Mouse (Mus musculus) limb, embryonic 13.5 days (tissue): ENCODE results near the gene Dact2. TPM values are rescaled to one million over a fixed set of nuclear protein-coding genes. Genes with fewer than 3 reads are reported as not detected.

ENCODE experiments used
- ATAC-seq: fragments of 200-750 bp; cut with Nextera tagmentation; 2 replicates; pipeline ENCODE4 v1.8.0; 2017; ENCODE audit warnings: low read depth, moderate number of reproducible peaks, moderate TSS enrichment; ENCODE audit not compliant: low FRiP score
- H3K27ac ChIP-seq: fragments of 300-500 bp; sonication (generic); 2 replicates; pipeline ENCODE4 v1.5.1; 2015; ENCODE audit warnings: inconsistent platforms, mild to moderate bottlenecking, moderate library complexity
- H3K27me3 ChIP-seq: fragments of 300-500 bp; sonication (generic); 2 replicates; pipeline ENCODE4 v1.6.1; 2015; ENCODE audit warnings: mild to moderate bottlenecking, inconsistent platforms
- H3K36me3 ChIP-seq: fragments of 300-500 bp; sonication (generic); 2 replicates; pipeline ENCODE4 v1.6.1; 2015; ENCODE audit warnings: inconsistent platforms, mild to moderate bottlenecking, moderate library complexity
- H3K4me1 ChIP-seq: fragments of 300-500 bp; sonication (generic); 2 replicates; pipeline ENCODE4 v1.6.1; 2015; ENCODE audit warnings: inconsistent platforms
- H3K4me2 ChIP-seq: fragments of 300-500 bp; sonication (generic); replicated peaks from 2 replicates; pipeline ENCODE4 v1.6.1; 2015; ENCODE audit warnings: inconsistent platforms, mild to moderate bottlenecking, moderate library complexity
- H3K4me3 ChIP-seq: fragments of 300-500 bp; sonication (generic); 2 replicates; pipeline ENCODE4 v1.5.1; 2015; ENCODE audit warnings: moderate library complexity, mild to moderate bottlenecking, inconsistent platforms
- H3K9ac ChIP-seq: fragments of 300-500 bp; sonication (generic); 2 replicates; pipeline ENCODE4 v1.6.1; 2015; ENCODE audit warnings: mild to moderate bottlenecking, inconsistent platforms
- H3K9me3 ChIP-seq: fragments of 300-500 bp; sonication (generic); 2 replicates; pipeline ENCODE4 v1.6.1; 2016; ENCODE audit warnings: inconsistent platforms
- WGBS: fragments of 180-500 bp; shearing (Covaris S2); methylation state at CpG from one replicate; pipeline ENCODE4 v1.1.7; 2015; 5-methylcytosine and 5-hydroxymethylcytosine counted together
- polyA plus RNA-seq: library from polyadenylated mRNA; unstranded; fragments of >200 nt; fragmentation: Nextera tagmentation; extraction: Ambion mirVana; gene quantifications from 2 replicates; pipeline ENCODE4 v1.2.1, GENCODE M21; 2015

Gene Dact2
- polyA plus RNA-seq, 1 experiment from 2014 or later = 1.0 TPM

DNA sequence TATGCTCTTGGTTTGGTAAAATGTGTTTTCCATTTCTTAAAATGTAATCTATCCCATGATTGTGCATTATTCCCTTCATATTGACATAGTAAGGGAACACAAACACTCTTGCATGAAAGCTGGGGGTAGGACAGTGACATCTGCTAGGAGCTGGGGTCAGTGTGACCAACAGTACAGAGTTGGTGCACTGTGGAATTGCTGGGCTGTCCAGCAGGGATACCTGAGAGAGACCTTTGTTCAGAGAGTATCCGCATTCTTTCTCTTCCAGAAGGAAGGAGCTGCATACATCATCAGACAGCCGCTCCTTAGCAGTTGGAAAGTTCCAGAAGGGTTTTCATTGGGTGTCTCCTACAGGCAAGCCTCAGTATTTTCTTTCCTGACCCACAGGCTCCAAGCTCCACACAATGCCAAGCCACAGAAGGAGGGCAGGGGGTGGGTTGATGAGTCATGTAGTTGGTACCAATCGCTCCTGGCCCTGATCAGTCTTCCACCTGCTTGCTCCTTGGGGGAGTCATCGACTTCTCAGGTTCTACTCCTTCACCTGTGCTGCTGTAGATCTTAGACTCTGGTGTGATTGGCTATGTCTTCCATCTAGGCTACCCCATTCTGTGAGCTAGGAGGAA is 19.8 kb downstream of the Dact2 start:
- 0 out of 2 replicates have a peak, but pooled peaks cover under 1% of the 10 kb centered on the region for H3K9me3 ChIP-seq
- H3K9ac ChIP-seq = no peak overlapping the region
- H3K4me3 ChIP-seq = no peak overlapping the region
- H3K4me1 ChIP-seq = peaks cover 22% of the 10 kb centered on the region
- 82% methylated on average over 4 of the region's 4 CpGs for WGBS
- ATAC-seq = no peak
- no peak overlapping the region for H3K4me2 ChIP-seq
- no peak overlapping the region for H3K27ac ChIP-seq
- H3K36me3 ChIP-seq = no peaks in the 10 kb centered on the region
- no peaks in the 10 kb centered on the region for H3K27me3 ChIP-seq

DNA sequence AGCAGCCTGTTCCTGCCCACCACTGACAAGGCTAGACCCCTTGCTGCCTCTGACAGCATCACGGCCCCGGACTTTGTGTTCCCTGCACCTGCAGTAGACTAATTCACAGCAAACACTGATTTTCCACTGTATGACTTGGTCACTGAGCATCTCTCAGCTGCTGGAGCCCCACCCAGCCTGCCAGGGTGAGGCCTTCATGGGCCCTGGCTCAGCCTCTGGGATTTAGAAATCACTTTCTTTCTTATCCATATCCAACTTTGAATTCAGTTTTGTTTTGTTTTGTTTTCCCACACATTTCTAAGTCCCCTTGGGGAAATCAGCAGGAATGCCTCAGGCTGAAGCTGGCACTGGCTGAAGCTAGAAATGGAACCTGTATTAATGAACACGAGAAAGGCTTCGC is 20.4 kb downstream of the Dact2 start:
- ATAC-seq = no peak

DNA sequence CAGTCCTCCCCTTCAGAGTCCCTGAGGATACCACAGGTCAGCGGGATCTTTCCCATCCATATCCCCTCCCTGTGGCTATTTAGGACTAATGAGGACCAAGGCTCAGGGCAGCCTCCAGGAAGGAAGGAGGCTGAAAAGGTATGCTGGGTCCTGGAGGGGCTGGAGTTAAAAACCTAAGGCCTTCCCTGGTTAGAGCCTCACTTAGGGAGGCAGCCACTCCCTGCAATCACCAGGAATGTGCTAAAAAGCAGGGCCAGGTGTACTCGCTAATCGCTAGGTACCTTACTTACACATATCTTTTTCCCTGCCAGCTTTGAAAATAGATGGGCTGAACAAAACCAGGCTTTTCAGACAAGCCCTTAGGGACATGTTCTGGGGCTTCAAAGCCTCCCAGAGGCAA is 21.2 kb downstream of the Dact2 start:
- 52% methylated on average over 3 of the region's 3 CpGs for WGBS
- H3K4me3 ChIP-seq = no peak overlapping the region
- peak overlapping the region; percentile 29; the same call in 1 of the 2 replicates for H3K27ac ChIP-seq
- H3K9ac ChIP-seq = no peak overlapping the region
- no peak overlapping the region for H3K4me2 ChIP-seq
- H3K27me3 ChIP-seq = no peaks in the 10 kb centered on the region
- no peaks in the 10 kb centered on the region for H3K9me3 ChIP-seq
- ATAC-seq = no peak
- no peaks in the 10 kb centered on the region for H3K36me3 ChIP-seq
- H3K4me1 ChIP-seq = peaks cover 25% of the 10 kb centered on the region

More for the DNA sequence above, 20.4 kb downstream of the Dact2 start:
- H3K4me1 ChIP-seq = peaks cover 22% of the 10 kb centered on the region
- H3K9me3 ChIP-seq = no peaks in the 10 kb centered on the region
- no peak overlapping the region for H3K27ac ChIP-seq
- no peak overlapping the region for H3K9ac ChIP-seq
- H3K4me3 ChIP-seq = no peak overlapping the region
- H3K4me2 ChIP-seq = no peak overlapping the region
- no peaks in the 10 kb centered on the region for H3K36me3 ChIP-seq
- WGBS = 47% methylated on average over 4 of the region's 4 CpGs
- no peaks in the 10 kb centered on the region for H3K27me3 ChIP-seq

DNA sequence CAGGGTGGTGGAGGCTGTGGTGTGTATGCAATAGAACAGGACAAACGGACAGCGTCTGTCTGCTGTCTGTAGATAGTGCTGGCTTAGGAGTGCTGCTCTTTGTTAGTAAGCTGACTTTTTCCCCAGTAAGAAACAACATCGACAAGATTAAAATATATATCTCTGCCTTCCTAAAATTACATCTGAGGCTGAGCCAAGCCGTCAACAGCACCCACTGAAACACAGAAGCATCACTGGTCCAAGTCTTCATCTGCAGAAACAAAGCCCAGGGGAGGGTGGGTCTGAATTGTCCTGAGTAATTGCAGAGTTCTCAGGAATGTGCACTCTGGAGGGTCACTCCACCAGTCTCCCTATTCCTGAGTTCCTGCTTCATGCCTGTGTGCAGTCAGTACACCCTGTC is 25.2 kb downstream of the Dact2 start:
- Histone ChIP-seq H3K4me1 (peaks cover 22% of the 10 kb centered on the region), H3K9ac (no peak overlapping the region), H3K27me3 (no peaks in the 10 kb centered on the region), H3K27ac (no peak overlapping the region), H3K4me3 (no peak overlapping the region), H3K9me3 (no peaks in the 10 kb centered on the region), H3K4me2 (no peak overlapping the region), H3K36me3 (no peaks in the 10 kb centered on the region)
- no peak for ATAC-seq
- 74% methylated on average over 4 of the region's 4 CpGs for WGBS

DNA sequence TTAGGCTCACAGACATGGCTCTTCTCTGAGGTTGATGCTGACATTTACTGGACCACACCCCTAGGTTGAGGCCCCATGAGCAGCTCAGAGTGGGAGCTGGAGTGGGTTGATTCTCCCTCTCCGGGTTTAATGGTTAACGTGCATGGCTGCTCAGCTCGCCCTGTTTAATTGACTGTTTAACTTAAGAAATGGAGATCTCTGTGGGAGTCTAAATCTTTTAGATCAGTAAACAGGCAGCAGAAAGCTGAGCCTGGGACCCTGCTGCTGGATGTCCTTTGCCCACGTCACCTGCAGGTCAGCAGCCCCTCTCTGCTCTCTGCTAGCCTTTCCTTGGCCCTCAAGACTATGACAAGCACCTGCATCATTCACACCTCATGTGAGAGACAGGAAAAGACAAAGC is 25.6 kb downstream of the Dact2 start:
- no peak overlapping the region for H3K9ac ChIP-seq
- ATAC-seq = no peak

DNA sequence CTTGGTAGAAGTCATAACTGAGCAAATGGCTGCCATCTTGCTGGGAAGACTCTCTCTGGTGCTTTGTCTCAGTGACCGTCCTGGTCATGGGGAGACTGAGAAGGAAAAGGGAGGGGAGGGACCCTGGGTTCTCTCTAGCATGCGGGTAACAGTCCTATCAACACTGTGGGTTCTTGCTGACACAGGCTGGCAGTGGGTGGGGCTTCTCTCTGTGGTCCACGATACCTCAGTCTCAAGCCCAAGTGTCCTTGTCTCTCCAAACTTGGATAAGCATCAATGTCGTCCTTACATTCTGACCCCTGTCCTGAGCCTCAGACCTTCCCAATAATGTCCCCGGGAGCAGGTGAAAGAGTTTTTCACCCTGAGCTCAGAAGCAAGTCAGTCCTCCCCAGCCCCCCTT is 26.1 kb downstream of the Dact2 start:
- no peak overlapping the region for H3K27ac ChIP-seq
- no peaks in the 10 kb centered on the region for H3K27me3 ChIP-seq
- H3K36me3 ChIP-seq = no peaks in the 10 kb centered on the region
- H3K9ac ChIP-seq = no peak overlapping the region
- whole genome bisulfite sequencing = 70% methylated on average over 5 of the region's 5 CpGs
- no peak overlapping the region for H3K4me3 ChIP-seq
- ATAC-seq = no peak
- H3K4me2 ChIP-seq = no peak overlapping the region
- peaks cover 18% of the 10 kb centered on the region for H3K4me1 ChIP-seq
- no peaks in the 10 kb centered on the region for H3K9me3 ChIP-seq

More for the DNA sequence above, 25.6 kb downstream of the Dact2 start:
- Histone ChIP-seq H3K4me3 (no peak overlapping the region), H3K27me3 (no peaks in the 10 kb centered on the region), H3K9me3 (no peaks in the 10 kb centered on the region), H3K36me3 (no peaks in the 10 kb centered on the region), H3K27ac (no peak overlapping the region), H3K4me2 (no peak overlapping the region), H3K4me1 (peaks cover 22% of the 10 kb centered on the region)
- 39% methylated on average over 4 of the region's 4 CpGs for WGBS

DNA sequence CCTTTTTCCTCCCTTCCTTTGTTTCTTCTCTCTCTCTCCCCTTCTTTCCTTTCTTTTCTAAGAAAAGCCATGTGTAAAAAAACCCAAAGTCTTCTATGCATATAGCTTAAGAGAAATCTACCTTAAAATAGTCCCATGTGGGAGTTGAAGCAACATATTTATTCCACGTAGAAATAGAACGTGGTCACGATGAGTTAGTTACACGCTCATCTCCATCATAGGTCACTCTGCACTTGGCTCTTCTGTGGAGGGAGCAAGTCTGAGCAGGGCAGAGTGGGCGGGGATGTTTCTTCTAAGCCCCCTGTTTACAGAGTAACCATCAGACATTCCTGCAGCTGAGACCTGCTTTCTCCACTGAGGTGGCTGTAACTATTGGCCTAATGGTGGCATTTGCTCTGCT is 27.1 kb downstream of the Dact2 start:
- WGBS = 63% methylated on average over 5 of the region's 5 CpGs

DNA sequence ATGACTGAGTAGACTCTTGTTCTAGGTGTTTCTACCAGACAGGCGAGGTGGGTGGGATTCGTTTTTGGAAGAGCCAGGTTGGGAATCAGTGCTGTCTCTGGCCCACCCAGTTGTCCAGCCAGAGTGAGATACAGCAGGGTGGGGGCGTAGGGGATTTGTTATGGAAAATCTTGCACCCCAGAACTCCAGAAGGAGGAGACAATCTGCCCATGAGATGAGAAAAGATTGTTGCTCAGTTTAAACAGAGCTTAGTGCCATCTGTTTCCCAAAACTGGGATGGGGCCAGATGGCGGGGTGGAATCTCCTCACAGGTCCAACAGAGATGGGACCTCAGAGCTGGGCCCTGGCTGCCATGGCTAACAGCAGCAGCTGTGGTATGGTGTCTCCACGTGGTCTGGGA is 28.4 kb downstream of the Dact2 start:
- 88% methylated on average over 5 of the region's 5 CpGs for WGBS
- Histone ChIP-seq H3K27ac (no peak overlapping the region), H3K9me3 (no peaks in the 10 kb centered on the region), H3K27me3 (no peaks in the 10 kb centered on the region), H3K4me3 (no peak overlapping the region), H3K36me3 (no peaks in the 10 kb centered on the region), H3K9ac (no peak overlapping the region), H3K4me2 (no peak overlapping the region), H3K4me1 (0 out of 2 replicates have a peak, but pooled peaks cover 9% of the 10 kb centered on the region)
- no peak for ATAC-seq

More for the DNA sequence above, 27.1 kb downstream of the Dact2 start:
- Histone ChIP-seq H3K4me3 (no peak overlapping the region), H3K9ac (no peak overlapping the region), H3K9me3 (no peaks in the 10 kb centered on the region), H3K36me3 (no peaks in the 10 kb centered on the region), H3K27me3 (no peaks in the 10 kb centered on the region), H3K4me1 (0 out of 2 replicates have a peak, but pooled peaks cover 9% of the 10 kb centered on the region), H3K27ac (no peak overlapping the region), H3K4me2 (no peak overlapping the region)
- ATAC-seq = no peak

DNA sequence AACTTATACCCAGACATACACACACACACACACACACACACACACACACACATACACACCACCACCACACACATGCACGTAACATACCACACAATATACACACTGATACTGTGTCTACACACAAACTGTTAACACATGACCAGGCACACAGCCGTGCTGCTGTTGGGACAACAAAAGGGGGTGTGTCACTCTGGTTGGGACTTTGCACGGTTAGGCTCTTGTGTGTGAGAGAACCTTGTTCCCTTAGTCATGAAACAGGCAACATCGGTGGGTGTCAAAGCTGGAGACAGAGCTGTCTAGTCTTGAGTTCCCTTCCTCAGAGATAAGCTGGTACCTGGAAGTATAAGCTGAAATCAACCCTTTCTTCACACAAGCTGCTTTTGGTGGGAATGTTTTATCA is 29.1 kb downstream of the Dact2 start:
- Histone ChIP-seq H3K36me3 (no peaks in the 10 kb centered on the region), H3K9me3 (no peaks in the 10 kb centered on the region), H3K27me3 (no peaks in the 10 kb centered on the region), H3K4me3 (no peak overlapping the region), H3K4me2 (no peak overlapping the region), H3K9ac (no peak overlapping the region), H3K27ac (no peak overlapping the region), H3K4me1 (0 out of 2 replicates have a peak, but pooled peaks cover 9% of the 10 kb centered on the region)
- 80% methylated on average over 4 of the region's 4 CpGs for WGBS
- ATAC-seq = no peak

DNA sequence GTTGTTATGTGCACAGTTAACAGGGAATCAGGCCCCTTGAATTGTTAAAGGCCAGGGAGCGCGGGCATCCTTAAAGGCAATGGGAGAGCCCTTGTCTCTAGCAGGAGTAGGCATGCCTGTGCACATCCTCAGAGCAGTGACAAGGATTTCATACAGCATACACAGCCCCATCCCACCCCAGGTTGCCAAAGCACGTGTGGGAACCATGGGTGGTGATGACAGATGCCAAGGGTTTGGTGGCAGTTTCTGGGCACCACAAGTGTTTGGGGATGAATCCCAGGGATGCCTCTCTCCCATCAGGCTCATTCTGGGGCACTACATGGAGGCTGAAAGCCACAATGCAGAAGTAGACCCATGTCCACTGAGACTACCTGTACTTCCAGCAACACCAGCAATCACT is 29.7 kb downstream of the Dact2 start:
- WGBS = 83% methylated on average over 3 of the region's 3 CpGs
- no peak for ATAC-seq
- Histone ChIP-seq H3K36me3 (no peaks in the 10 kb centered on the region), H3K4me1 (0 out of 2 replicates have a peak, but pooled peaks cover 9% of the 10 kb centered on the region), H3K9ac (no peak overlapping the region), H3K4me3 (no peak overlapping the region), H3K27me3 (no peaks in the 10 kb centered on the region), H3K4me2 (no peak overlapping the region), H3K27ac (no peak overlapping the region), H3K9me3 (no peaks in the 10 kb centered on the region)

DNA sequence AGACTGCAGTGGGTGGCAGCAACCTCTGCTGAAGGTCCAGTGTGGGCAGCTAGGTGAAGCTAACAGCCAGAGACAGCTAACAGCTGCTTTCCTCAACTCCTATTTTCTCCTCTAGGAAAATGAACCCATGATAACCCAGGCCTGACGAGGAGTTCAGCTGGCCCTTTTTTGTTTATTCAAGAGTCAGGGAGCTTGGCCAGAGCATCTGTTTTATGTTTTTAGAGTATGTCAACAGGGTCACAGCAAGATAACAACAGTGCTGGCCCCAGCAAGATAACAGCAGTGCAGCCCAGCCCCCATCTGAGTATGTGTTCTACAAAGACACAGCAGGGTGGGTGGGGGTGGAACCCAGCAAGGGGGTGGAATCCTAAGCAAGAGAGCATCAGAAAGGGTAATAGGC is 30.6 kb downstream of the Dact2 start:
- whole genome bisulfite sequencing = 35% methylated on average over 1 of the region's 1 CpGs
- Histone ChIP-seq H3K9ac (no peak overlapping the region), H3K36me3 (no peaks in the 10 kb centered on the region), H3K27ac (no peak overlapping the region), H3K4me2 (no peak overlapping the region), H3K4me3 (no peak overlapping the region), H3K27me3 (no peaks in the 10 kb centered on the region), H3K9me3 (no peaks in the 10 kb centered on the region), H3K4me1 (0 out of 2 replicates have a peak, but pooled peaks cover 6% of the 10 kb centered on the region)
- ATAC-seq = no peak; the same call in 1 of the 2 replicates

DNA sequence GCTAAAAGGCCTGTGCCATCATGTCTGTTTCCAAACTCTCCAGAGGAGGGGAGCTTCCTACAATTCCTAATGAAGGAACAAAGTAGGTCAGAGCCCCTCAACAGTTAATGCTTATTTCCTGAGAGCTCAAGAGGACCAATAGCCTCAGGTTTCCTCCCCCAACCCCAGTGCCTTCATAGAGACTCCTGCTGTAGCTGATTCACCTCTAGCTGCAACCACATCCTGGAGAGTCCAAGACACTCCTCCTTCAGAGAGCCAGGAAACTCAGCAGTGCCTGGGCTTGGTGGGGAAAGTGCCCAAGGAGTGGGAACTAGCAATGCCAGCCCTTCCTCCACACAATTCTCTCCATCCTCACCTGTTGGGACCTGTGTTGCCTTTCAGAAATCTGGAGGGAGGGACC is 31.4 kb downstream of the Dact2 start:
- Histone ChIP-seq H3K9ac (no peak overlapping the region), H3K9me3 (no peaks in the 10 kb centered on the region), H3K4me1 (0 out of 2 replicates have a peak, but pooled peaks cover 6% of the 10 kb centered on the region), H3K27me3 (0 out of 2 replicates have a peak, but pooled peaks cover under 1% of the 10 kb centered on the region), H3K36me3 (no peaks in the 10 kb centered on the region), H3K4me2 (no peak overlapping the region), H3K4me3 (no peak overlapping the region), H3K27ac (no peak overlapping the region)
- ATAC-seq = no peak

DNA sequence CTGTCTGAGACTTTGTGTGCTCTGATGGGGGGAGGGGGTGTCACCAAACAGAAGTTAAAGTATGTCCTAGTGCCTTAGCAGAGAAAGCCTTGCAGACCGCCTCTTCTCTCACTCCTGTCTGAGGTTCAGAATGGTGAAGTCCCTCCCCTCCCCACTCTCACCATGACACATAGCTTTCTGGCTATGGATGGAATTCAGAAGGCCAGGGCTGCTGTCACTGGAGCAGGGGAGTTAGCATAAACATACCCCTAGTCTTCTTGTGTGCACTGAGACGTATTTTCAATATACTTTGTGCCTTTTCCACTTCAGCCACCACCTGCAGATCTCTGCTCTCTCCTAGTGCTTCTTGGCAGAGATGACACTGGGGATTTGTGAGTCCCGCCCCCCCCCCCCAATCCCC is 31.9 kb downstream of the Dact2 start:
- 0 out of 2 replicates have a peak, but pooled peaks cover 6% of the 10 kb centered on the region for H3K27me3 ChIP-seq
- H3K27ac ChIP-seq = no peak overlapping the region
- WGBS = 59% methylated on average over 3 of the region's 3 CpGs
- no peak for ATAC-seq
- H3K9ac ChIP-seq = no peak overlapping the region
- no peaks in the 10 kb centered on the region for H3K9me3 ChIP-seq
- 0 out of 2 replicates have a peak, but pooled peaks cover 6% of the 10 kb centered on the region for H3K4me1 ChIP-seq
- no peak overlapping the region for H3K4me3 ChIP-seq
- no peaks in the 10 kb centered on the region for H3K36me3 ChIP-seq
- H3K4me2 ChIP-seq = no peak overlapping the region
